Mouse (Mus musculus): ENCODE results near the gene Mup15. TPM values are rescaled to one million over a fixed set of nuclear protein-coding genes. Genes with fewer than 3 reads are reported as not detected.
"Not testable (repeated sequence)": the region's sequence is repeated elsewhere in the genome, so short reads cannot be mapped to it uniquely, and the experiment has no call there.

The Mup15 gene
- not detected in 2 replicates for polyA plus RNA-seq (2015; fragmentation: Nextera tagmentation; extraction: Ambion mirVana)

DNA sequence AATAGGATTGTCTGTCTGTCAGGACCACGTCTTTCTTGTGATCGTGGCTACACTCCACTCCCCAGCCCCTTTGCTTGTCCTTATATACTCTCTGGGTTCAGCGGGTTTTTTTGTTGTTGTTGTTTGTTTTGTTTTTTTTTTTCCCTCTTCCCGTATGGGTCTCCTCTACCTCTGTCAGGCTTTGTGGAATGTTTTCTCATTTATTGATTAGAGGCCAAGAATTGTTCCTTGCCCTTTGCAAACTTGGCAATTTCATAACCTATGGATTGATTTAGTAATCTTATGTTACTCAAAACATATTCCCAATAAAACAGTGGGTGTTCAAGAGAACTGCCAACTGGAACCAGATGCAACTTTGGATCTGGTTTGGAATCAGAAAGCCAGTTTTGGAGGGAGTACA, at the start of gene Mup15:
Mup15 (minus strand) TSS at position 101 of the 400 bp plus-strand sequence.
- not testable (repeated sequence) for H3K9ac ChIP-seq (ENCODE audit: low read depth, low read length); H3K4me3 ChIP-seq (ENCODE audit: low read length); H3K4me1 ChIP-seq (ENCODE audit: control insufficient read depth, insufficient read depth, low read depth, low read length); H3K27ac ChIP-seq (ENCODE audit: low read depth, low read length); H3K36me3 ChIP-seq (ENCODE audit: control insufficient read depth, insufficient read depth, low read length); H3K9me3 ChIP-seq (ENCODE audit: control insufficient read depth, low read length); H3K27me3 ChIP-seq (replicated peaks; ENCODE audit: control insufficient read depth, insufficient read depth, low read length); ATAC-seq; H3K4me2 ChIP-seq (ENCODE audit: low read length)
- no CpG with 5 or more reads among the region's 4 CpGs for WGBS

Other genes with a start within 250 kb of the Mup15 start
- gene Mup13, start 211.5 kb downstream of the Mup15 start, polyA plus RNA-seq (2015; fragmentation: Nextera tagmentation; extraction: Ambion mirVana): not detected in 2 replicates
- gene Mup14, start 135.7 kb downstream of the Mup15 start, polyA plus RNA-seq (2015; fragmentation: Nextera tagmentation; extraction: Ambion mirVana): not detected in 2 replicates
- not detected in 2 replicates for gene Mup16, start 79.8 kb upstream of the Mup15 start, polyA plus RNA-seq (2015; fragmentation: Nextera tagmentation; extraction: Ambion mirVana)
- gene Mup17, start 156.1 kb upstream of the Mup15 start, polyA plus RNA-seq (2015; fragmentation: Nextera tagmentation; extraction: Ambion mirVana): not detected in 2 replicates
- not detected in 2 replicates for gene Mup18, start 234.4 kb upstream of the Mup15 start, polyA plus RNA-seq (2015; fragmentation: Nextera tagmentation; extraction: Ambion mirVana)